Mouse (Mus musculus) megakaryocyte, embryonic 14.5 days (primary cell): ENCODE results near the gene Apobec3. TPM values are rescaled to one million over a fixed set of nuclear protein-coding genes. Genes with fewer than 3 reads are reported as not detected.
"Not testable (repeated sequence)": the region's sequence is repeated elsewhere in the genome, so short reads cannot be mapped to it uniquely, and the experiment has no call there.

ENCODE experiments used
- H3K27me3 ChIP-seq: replicated peaks from 2 replicates; pipeline ENCODE3; 2012; ENCODE audit warnings: inconsistent platforms
- H3K36me3 ChIP-seq: replicated peaks from 2 replicates; pipeline ENCODE3; 2012; ENCODE audit warnings: low read length, inconsistent platforms, mixed read lengths
- H3K4me1 ChIP-seq: 2 replicates; pipeline ENCODE4 v1.6.1; 2012; ENCODE audit warnings: inconsistent platforms
- H3K4me3 ChIP-seq: replicated peaks from 2 replicates; pipeline ENCODE3; 2012; ENCODE audit warnings: moderate library complexity, mild to moderate bottlenecking, inconsistent platforms
- H3K9me3 ChIP-seq: 2 replicates; pipeline ENCODE4 v1.6.1; 2012; ENCODE audit warnings: inconsistent platforms
- FLI1 ChIP-seq: IDR thresholded peaks from 2 replicates; pipeline ENCODE4 v1.6.1; 2012; ENCODE audit warnings: low read length, inconsistent platforms, mixed read lengths
- GATA1 ChIP-seq: IDR thresholded peaks from 3 replicates; pipeline ENCODE4 v1.6.1; 2012; ENCODE audit warnings: mixed read lengths, low read length, inconsistent platforms, borderline replicate concordance
- polyA plus RNA-seq: library from polyadenylated mRNA; stranded (reverse); fragments of >175 nt; gene quantifications from 2 replicates; pipeline ENCODE4 v1.2.3, GENCODE M21; 2012; ENCODE audit warnings: low replicate concordance; ENCODE audit not compliant: insufficient read depth

Gene Apobec3
- polyA plus RNA-seq, 1 experiment = 1.1 TPM

GRCm38 (mm10) chr15:79934776-79935175, 43.3 kb downstream of the Apobec3 start:
- TF ChIP-seq FLI1 = no peak
- no peak for TF ChIP-seq GATA1
- H3K4me1 ChIP-seq = peaks cover 24% of the 10 kb centered on the region
- no peaks in the 10 kb centered on the region for H3K9me3 ChIP-seq
- peaks cover 7% of the 10 kb centered on the region for H3K36me3 ChIP-seq
- H3K27me3 ChIP-seq = peaks cover 48% of the 10 kb centered on the region
- H3K4me3 ChIP-seq = no peak overlapping the region

GRCm38 (mm10) chr15:79935654-79936373, 44.4 kb downstream of the Apobec3 start:
- no peak overlapping the region for H3K4me3 ChIP-seq
- no peaks in the 10 kb centered on the region for H3K9me3 ChIP-seq
- H3K4me1 ChIP-seq = peaks cover 26% of the 10 kb centered on the region
- no peaks in the 10 kb centered on the region for H3K36me3 ChIP-seq
- H3K27me3 ChIP-seq = peaks cover 42% of the 10 kb centered on the region
- TF ChIP-seq GATA1 (no peak), FLI1 (no peak)

DNA sequence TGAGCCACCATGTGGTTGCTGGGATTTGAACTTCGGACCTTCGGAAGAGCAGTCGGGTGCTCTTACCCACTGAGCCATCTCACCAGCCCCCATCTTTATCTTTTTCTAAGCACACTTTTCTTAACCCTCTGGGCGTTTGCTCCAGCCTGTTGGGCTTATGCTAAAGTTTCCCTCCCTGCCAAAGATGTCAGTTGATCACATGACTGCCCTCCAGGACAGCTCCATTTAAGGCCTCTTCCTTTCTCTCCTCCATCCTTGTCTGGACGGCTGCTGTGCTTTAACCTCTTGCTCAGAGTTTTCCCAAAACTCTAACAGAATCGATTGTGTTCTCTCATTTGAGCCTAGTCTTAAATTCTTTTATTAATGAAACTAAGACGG, 44.9 kb downstream of the Apobec3 start:
- H3K36me3 ChIP-seq = no peaks in the 10 kb centered on the region
- no peaks in the 10 kb centered on the region for H3K9me3 ChIP-seq
- peaks cover 31% of the 10 kb centered on the region for H3K4me1 ChIP-seq
- H3K4me3 ChIP-seq = no peak overlapping the region
- TF ChIP-seq FLI1 = no peak
- no peak for TF ChIP-seq GATA1
- H3K27me3 ChIP-seq = peaks cover 37% of the 10 kb centered on the region

GRCm38 (mm10) chr15:79939020-79939419, 47.6 kb downstream of the Apobec3 start:
- Histone ChIP-seq H3K4me1 (peaks cover 10% of the 10 kb centered on the region), H3K4me3 (no peak overlapping the region), H3K9me3 (peaks cover 7% of the 10 kb centered on the region; the same call in 1 of the 2 replicates), H3K27me3 (peaks cover 23% of the 10 kb centered on the region), H3K36me3 (peaks cover 14% of the 10 kb centered on the region)
- TF ChIP-seq GATA1 (no peak), FLI1 (no peak)

GRCm38 (mm10) chr15:79939501-79939900, 48.0 kb downstream of the Apobec3 start:
- H3K4me3 ChIP-seq, H3K9me3 ChIP-seq: not testable (repeated sequence)
- Histone ChIP-seq H3K4me1 (peaks cover 13% of the 10 kb centered on the region), H3K36me3 (peaks cover 14% of the 10 kb centered on the region), H3K27me3 (peaks cover 23% of the 10 kb centered on the region)

DNA sequence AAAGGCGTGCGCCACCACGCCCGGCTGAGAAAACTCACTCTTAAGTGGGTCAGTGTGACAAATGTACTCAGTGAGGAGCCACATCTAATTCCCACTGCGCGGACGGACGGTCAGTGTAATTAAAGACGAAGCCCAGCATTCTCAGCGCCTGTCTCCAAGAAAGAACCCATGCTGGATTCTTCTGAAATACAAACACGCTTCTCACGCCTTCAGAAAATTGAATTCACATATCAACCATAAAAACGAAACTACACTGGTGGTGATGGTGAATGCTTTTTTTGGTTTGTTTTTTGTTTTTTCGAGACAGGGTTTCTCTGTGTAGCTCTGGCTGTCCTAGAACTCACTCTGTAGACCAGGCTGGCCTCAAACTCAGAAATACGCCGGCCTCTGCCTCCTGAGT, 48.5 kb downstream of the Apobec3 start:
- peaks cover 22% of the 10 kb centered on the region for H3K27me3 ChIP-seq
- peaks cover 14% of the 10 kb centered on the region for H3K36me3 ChIP-seq
- peaks cover 7% of the 10 kb centered on the region; the same call in 1 of the 2 replicates for H3K9me3 ChIP-seq
- peaks cover 15% of the 10 kb centered on the region for H3K4me1 ChIP-seq
- no peak overlapping the region for H3K4me3 ChIP-seq
- TF ChIP-seq FLI1 = no peak
- TF ChIP-seq GATA1 = no peak

DNA sequence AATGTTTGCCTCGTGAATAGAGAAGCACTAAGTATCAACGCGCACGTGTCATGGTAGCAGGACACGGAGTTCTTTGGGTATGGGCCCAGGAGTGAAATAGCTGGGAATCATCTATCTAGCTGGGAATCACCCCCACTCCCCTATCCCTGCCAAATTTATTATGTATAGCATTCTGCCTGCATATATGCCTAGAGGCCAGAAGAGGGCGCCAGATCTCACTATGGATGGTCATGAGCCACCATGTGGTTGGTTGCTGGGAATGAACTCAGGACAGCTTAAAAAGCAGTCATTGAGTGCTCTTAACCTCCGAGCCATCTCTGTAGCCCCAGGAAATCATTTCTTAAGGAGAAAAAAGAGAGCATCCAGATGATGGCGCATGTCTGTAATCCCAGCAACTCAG, 49.5 kb downstream of the Apobec3 start:
- no peak for TF ChIP-seq GATA1
- TF ChIP-seq FLI1 = no peak

GRCm38 (mm10) chr15:79942541-79942940, 51.1 kb downstream of the Apobec3 start:
- peaks cover 34% of the 10 kb centered on the region for H3K4me1 ChIP-seq
- no peak overlapping the region for H3K4me3 ChIP-seq
- peaks cover 7% of the 10 kb centered on the region; the same call in 1 of the 2 replicates for H3K9me3 ChIP-seq
- peaks cover 17% of the 10 kb centered on the region for H3K27me3 ChIP-seq
- no peak for TF ChIP-seq FLI1
- TF ChIP-seq GATA1 = no peak
- peaks cover 20% of the 10 kb centered on the region for H3K36me3 ChIP-seq

More for the DNA sequence above, 49.5 kb downstream of the Apobec3 start:
- Histone ChIP-seq H3K4me3 (no peak overlapping the region), H3K36me3 (peaks cover 14% of the 10 kb centered on the region), H3K4me1 (peaks cover 20% of the 10 kb centered on the region), H3K9me3 (peaks cover 7% of the 10 kb centered on the region; the same call in 1 of the 2 replicates), H3K27me3 (peaks cover 21% of the 10 kb centered on the region)

DNA sequence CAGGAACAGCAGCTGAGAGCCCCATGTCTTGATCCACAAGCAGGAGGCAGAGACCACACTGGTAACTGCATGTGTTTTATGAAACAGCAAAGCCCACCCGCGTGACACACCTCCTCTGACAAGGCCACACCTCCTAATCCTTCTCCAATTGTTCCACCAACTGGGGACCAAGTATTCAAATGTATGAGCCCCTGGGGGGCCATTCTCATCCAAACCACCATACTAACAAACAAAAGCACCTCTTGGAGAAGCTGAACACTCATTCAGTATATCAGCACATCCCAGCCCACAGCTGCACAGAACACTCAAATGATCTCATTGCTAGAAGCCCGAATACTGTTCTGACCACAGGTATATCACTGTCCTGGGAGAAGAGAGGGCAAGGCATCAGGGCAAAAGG, 52.1 kb downstream of the Apobec3 start:
- peaks cover 17% of the 10 kb centered on the region for H3K27me3 ChIP-seq
- peaks cover 20% of the 10 kb centered on the region for H3K36me3 ChIP-seq
- peaks cover 43% of the 10 kb centered on the region for H3K4me1 ChIP-seq
- TF ChIP-seq GATA1 (no peak), FLI1 (no peak)
- peaks cover 7% of the 10 kb centered on the region; the same call in 1 of the 2 replicates for H3K9me3 ChIP-seq
- H3K4me3 ChIP-seq = no peak overlapping the region

- H3K9me3 ChIP-seq = peaks cover 7% of the 10 kb centered on the region; the same call in 1 of the 2 replicates
- peaks cover 27% of the 10 kb centered on the region for H3K36me3 ChIP-seq
- H3K27me3 ChIP-seq = peaks cover 15% of the 10 kb centered on the region
- no peak overlapping the region for H3K4me3 ChIP-seq
- H3K4me1 ChIP-seq = peaks cover 54% of the 10 kb centered on the region
- TF ChIP-seq FLI1 = no peak
- TF ChIP-seq GATA1 = no peak
These were observed 53.5 kb downstream of the Apobec3 start for GRCm38 (mm10) chr15:79944948-79945347.

DNA sequence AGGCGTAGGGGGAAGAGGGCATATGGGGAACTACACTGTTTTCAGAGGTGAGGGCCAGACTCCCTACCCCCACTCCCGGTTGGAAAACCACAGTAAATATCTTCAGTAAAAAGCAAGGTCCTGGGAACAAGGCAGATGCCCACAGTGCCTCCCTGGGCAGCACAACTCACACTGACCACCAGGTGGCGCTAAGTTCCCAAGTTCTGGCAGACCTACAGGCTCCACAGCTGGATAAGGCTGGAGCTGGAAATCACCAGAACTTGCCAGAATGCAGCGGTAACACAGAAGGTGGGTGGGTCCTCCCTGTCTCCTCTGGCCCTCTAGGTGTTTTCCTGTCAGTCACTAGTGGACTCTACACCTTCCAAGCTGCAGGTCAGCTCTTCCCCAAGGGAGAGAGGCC, 54.6 kb downstream of the Apobec3 start:
- peaks cover 15% of the 10 kb centered on the region for H3K27me3 ChIP-seq
- peaks cover 27% of the 10 kb centered on the region for H3K36me3 ChIP-seq
- TF ChIP-seq FLI1 (no peak), GATA1 (no peak)
- peaks cover 60% of the 10 kb centered on the region for H3K4me1 ChIP-seq
- H3K4me3 ChIP-seq = peak overlapping the region; percentile 75
- H3K9me3 ChIP-seq = peaks cover 7% of the 10 kb centered on the region; the same call in 1 of the 2 replicates
